Mouse (Mus musculus): ENCODE measurements around the gene Rsu1.

Rsu1 gene

DNA sequence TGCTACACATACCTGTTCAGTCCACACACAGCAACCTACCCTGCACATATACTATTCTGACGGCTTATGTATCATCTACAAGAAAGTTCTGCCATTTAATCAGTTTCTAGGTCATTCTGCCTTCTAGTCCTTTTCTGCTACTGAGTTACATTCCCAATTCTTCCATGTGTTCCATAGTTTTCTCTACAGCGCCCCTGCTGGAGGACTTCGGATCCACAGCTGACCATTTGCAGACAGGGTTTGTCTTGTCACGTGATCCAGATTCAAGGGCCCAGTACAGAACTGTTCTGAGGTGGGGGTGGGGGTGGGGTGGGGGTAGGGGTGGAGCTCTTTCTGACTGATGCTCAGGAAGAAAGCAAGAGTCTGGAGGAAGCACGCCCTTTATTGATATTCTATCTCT, 102.5 kb downstream of the Rsu1 start:
- DNase-seq (ENCODE audit: low read depth) = peak; percentile 10

DNA sequence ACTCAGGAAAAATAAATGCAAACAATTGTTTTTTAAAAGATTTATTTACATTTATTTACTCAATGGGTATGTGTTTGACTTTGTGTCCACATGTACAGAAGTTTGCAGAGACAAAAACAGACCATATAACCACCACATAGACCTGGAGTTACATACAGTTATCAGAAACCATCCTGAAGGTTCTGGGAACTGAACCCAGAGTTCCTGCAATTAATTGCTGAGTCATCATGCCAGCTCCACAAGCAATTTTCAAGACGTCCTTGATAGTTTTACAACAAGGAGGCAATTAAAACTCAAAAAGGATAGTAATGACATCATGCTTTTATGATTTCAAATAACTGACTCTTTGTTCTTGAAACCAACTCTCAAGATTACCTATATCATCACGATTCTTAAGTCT, 109.5 kb downstream of the Rsu1 start:
- no peak for DNase-seq (ENCODE audit: low read depth)

DNA sequence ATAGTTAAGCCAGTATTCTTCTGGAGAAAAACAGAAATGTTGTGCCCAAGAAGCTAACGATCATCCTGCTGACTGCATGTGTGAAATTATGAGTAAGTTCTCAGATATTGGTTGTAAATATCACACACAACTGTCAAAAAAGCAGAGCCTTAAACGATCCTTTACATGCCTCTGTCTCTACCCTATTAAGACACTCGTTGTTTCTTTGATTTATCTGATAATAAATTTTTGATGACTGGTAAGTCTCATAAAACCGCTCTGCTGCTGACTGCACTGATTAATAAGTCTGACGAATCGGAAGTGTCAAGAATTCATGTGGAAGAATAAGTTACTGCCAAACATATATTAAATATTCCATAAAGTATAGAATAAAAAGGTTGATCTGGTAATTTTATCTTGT, 126.0 kb downstream of the Rsu1 start:
- DNase-seq (ENCODE audit: low read depth) = no peak

DNA sequence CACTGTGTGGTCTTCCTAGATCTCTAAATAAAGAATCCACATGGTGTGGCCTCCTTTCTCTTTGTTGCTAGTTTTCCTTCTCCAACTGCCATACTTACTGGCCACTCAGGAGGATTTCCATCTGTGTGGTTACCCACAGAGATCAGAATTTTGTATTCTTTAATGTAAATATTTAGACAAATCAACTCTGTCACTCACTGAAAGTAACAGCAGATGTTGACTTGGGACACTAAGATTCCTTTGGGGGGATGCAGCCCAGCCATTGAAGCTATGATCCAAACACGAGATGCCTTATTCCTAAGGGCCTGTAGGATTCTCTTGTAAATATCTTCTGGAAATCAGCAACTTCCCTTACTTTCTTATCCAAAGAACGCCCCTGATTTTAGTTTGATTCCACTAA, 136.3 kb downstream of the Rsu1 start:
- DNase-seq (ENCODE audit: low read depth) = no peak

DNA sequence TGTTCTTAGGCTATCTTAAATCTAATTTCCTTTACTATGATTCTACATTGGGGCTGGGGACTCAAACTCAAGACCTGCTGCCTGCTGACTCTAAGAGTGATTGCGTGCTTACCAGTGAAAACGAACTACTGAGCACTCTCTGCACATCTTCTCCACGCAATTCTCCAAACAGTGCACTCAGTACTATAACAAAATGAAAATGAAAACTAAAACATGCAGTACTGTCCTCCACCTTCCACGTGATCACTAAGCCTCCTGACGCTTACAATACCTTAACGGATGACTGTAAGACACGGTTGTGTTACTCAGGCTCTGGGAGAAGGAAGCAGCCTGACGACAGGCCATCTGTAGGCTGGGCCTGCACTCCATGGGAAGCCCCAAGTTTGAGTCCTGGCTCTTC, 138.4 kb downstream of the Rsu1 start:
- no peak for DNase-seq (ENCODE audit: low read depth)

DNA sequence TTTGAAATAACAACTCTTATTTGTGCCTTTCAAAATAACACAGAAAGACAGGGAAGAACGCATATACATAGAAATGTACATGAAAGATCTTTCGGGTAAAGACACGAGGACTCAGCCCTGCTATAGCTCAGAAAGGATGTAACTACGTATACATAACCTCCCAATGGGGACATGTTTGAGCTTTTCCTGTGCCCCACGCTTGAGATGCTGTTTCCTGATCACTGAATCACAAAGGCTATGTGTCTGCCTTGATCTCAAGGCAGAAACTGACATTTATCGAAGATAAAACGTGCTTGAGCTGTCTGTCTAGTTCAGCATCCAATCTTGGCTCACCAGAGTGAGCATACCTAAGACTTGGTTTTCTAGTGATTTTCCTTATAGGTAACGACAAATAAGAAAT, 138.8 kb downstream of the Rsu1 start:
- DNase-seq (ENCODE audit: low read depth) = no peak

DNA sequence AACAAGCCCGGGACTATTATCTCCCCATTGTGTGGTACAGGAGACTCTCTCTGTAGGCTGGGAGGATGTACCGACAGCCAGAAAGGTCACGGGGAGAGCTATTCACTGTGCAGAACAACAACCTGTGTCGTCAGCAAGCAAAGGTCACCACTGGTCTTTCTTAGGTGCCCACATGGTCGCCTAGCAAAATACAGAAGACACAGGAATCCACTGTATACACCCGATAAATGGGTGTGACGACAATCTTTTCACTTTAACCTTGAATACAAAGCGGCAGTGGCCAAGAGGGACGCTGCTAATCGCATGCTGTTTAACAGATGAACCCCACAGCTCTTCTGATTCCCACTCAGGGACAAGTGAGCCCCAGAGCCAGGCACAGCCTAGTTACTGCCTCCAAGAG, 141.4 kb downstream of the Rsu1 start:
- DNase-seq (ENCODE audit: low read depth) = no peak

DNA sequence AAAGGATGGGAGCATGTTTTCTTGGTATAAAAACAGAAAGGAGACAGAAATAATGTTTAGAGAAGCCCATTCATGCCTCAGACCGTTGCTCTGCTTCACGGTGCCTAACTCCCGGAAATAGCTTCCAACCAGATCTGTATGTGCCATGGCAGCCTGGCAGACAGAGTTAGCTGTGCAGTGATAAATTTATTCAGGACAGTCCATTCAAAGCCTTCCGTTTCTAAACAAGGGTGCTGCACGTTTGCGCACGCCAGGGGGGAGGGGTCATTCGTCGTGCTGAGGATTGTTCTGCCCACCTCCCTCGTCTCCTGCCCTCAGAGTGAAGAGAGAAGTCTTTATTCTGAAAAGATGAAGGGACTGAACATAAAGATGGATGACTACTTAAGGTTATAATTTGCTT, 141.9 kb downstream of the Rsu1 start:
- no peak for DNase-seq (ENCODE audit: low read depth)

DNA sequence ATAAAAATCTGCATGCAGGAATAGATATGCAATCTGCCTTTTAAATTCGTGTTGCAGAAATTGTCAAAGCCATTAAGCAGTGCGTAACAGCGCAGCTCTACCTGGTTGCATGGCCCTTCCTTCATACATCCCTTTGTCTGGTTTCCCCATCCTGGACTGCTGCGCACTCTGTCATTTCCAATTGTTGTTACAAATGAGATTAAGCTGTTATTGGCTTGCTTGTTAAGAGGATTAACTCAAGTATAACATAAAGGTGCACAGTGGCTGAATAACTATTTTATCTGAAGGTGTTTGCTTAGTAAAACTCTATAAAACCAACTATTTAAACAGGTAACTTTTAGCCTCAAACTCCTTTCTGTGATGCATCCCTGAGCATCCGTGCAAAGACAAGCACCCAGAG, 150.8 kb downstream of the Rsu1 start:
- no peak for DNase-seq (ENCODE audit: low read depth)

DNA sequence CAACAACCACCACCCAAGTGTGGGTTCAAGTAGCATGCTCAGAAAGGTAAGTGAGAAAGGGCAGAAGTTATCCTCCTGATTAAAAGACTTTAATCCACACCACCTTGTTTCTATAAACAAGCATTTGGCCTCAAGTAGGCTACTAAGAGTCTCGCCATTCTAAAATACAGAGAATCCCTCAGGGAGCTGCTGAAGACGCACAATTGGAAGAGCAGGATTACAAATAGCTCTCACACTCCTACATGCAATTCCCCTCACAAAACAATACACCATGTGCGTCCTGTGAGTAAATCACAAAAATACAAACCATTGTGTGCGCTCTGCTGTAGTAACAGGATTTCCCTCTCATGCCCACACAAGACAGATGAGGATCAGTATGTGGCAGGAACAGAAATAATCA, 153.3 kb downstream of the Rsu1 start:
- DNase-seq (ENCODE audit: low read depth) = no peak

DNA sequence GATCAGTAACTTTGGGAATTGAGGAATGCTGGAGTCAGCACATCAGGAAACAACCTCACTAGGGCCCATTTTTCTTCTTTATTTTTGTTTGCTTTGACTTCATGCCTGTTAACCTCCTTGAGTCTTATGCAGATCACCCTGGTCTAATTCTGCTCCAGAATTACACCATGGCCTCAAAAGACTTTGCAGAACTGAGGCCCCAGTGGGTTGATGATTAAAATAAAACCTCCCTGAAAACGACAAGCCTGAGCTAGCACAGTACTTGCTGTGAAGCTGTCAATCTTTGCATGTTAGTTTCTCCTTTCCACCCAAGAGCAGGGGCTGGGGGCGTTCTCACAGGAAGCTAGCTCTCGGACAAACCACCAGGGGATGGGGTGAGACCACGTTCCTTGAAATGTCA, 164.7 kb downstream of the Rsu1 start:
- peak; percentile 23 for DNase-seq (ENCODE audit: low read depth)

DNA sequence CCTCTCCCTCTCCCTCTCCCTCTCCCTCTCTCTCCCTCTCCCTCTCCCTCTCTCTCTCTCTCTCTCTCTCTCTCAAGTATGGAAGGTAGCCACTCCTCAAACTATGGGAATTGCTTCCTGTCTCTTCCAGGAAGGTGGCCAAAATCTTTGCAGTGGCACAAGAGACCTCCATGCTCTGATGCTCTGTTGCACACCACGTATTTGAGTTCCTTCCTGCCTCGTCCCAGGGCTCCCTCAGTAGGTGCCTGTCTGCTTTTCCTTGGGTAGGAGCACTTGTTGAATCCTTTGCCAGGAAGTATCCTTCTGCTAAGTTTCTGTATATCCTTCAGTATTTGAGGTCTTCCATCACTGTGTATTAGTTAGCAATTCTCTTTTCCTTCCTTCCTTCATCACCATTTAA, 166.8 kb downstream of the Rsu1 start:
- no peak for DNase-seq (ENCODE audit: low read depth)

DNA sequence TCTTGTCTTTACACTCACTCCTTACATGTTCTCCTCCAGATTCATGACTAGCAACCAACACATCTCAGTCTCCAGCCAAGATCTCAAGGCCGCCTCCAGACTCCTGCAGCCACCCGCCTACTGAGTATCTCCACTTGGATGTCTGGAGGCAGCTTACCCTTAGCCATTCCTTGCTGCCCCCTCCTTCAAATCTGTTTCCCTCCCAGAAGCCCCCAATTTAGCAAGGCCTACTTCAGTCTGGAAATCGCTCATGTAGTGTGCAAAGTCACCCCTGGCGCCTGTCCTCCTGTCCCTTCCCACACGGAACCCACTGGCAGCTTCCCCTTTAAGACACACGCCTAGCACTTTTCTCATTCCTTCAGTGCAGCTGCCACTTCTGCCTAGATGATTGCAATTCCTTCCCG, 167.4 kb downstream of the Rsu1 start:
- no peak for DNase-seq (ENCODE audit: low read depth)

DNA sequence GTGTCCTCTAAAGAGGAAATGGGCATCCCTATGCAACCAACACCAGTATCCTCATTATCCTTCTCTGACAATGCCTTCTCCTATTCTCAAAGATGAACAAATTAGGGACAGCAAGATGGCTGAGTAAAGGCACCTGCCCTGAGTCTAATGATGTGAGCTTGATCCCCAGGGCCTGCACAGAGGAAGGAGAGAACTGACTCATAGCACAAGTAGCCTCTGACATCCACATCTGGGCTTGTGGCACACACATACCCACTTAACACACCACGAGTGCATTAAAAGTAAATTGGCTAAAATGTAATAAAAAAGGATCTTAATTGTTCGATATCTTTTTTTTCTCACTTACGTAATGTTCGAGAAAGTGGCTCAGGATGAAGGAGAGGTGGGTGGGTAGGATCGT, 177.2 kb downstream of the Rsu1 start:
- no peak for DNase-seq (ENCODE audit: low read depth)

DNA sequence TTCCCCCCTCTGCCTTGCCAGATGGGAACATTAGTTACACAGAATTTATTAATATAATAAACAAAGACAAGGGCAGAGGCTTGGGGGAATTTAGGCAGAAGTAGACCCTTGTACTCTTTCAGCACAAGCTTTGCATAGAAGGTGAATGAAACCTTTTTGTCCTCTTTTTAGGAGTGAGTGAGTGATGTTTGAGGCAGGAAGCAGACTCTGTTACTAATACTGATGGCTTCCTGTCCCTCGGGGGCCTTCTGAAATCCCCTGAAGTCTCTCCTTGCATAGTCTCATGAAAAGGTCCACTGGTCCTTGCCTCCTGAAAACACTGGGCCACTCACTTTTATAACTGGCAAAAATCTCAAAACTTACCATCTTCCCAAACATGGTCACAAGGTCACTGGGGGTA, 177.6 kb downstream of the Rsu1 start:
- DNase-seq (ENCODE audit: low read depth) = no peak

DNA sequence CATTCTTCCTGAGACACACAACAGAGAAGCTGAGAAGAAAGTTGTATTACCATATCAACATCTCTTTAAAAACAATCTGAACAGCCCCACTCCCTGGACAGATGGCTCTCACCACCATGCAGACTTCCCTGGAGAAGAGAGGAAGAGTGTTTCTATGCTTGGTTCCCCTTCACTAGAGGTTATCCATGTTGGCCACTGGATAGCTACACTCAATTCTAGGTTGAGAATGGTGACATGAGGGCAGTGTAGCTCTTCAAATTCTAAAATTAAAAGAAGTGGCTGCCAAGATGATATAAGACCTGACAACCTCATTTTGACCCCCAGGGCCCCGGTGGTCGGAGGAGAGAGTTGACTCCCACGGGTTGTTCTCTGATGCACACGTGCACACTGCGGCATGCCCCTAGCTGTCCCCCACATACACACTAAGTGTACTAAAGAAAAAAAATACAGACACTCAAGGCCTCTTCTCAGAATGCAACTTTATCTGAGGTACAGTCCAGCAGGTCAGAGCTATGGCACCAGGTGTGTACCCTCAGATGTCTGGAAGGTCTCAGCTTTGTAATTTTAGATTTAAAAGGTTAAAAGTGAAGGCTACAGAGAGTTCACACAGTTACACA, 179.7 kb downstream of the Rsu1 start:
- DNase-seq (ENCODE audit: low read depth) = no peak

DNA sequence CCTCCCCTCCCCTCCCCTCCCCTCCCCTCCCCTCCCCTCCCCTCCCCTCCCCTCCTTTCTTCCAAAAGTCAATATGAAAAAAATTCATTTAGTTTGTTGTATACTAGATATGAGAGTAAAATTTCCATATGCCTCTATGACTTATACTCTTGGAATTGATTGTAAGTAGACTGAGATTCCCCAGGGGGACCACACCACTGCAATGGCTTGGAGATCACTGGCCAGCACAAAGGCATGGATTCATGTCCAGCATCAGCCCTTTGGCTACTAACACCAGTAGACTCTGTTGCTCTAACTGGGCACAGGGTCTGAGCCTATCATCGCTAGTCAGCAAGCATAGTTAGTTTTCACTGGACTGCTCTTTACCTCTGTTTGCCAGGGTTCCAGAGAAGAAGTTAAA, 180.4 kb downstream of the Rsu1 start:
- no peak for DNase-seq (ENCODE audit: low read depth)

DNA sequence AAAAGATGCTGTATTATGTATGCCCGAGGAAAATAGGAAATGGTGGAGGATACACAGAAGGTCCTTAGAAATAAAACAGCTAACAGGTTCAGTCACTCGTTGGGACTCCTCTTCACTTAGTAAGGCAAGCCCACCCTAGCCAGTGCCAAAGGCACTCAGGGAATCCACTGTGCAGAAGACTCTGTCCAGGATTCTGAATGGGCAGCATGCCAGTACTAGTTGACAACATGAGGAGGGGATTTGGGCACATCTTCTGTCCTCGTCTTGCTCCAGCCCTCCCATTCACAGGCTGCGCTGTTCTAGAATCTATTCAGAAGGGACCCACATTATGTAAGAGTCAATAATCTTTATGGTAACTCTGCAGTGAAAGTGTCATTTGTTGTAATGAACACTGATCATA, 181.4 kb downstream of the Rsu1 start:
- DNase-seq (ENCODE audit: low read depth) = no peak

DNA sequence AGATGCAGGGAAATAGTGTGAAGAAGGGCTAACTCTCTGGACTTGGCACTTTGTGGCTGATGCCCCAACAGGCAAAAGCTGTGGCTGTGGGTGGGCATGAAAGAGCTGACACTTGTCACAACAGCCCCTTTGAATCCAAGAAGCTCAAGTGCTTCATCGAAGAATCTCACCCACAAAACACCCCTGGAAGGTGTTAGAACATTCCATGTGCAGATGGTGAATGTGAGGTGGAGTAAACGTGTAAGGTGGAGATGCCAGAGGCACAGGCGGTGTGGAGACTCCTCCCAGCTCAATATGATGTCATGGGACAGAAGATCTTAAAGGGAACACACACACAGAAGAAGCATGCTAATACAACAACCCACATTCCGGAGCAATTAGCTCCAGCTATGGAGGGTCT, 182.9 kb downstream of the Rsu1 start:
- DNase-seq (ENCODE audit: low read depth) = no peak

DNA sequence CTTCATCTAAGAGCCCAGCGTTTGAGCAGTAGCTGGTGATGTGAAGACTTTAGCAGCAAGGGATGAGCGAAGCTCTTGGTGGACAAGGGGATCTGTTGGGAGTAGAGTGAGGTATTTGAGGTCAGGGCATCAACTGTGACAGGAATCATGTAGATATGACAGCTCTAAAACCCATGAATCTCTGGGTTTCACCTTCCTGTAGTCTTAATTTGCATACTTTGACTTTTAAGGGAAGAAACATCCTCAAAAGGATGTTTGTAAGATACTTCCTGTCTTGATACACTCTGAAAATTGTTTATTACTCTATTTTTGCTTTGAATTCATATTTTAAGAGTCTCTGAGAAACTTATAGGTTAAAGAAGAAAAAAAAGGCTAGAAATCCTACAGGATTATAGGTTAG, 183.4 kb downstream of the Rsu1 start:
- DNase-seq (ENCODE audit: low read depth) = no peak

DNA sequence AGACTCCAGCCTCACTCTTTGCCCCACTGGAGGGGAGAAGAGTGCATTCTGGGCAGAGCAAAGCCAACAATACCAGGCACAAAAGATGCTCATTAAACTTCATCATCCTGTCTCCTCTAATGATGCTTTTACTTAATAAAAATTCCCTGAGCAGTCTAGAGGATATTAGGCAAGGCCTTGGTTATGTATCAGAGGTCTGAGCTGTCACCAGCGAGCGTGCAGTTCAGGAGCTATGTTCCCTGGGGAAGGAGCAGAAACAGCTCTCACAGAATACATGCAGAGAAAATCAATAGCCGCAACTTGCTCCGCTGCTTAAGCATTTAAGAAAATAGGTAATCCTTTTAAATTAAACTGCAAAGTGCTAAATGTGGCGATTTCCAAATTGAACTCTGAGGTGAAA, 187.0 kb downstream of the Rsu1 start:
- no peak for DNase-seq (ENCODE audit: low read depth)

DNA sequence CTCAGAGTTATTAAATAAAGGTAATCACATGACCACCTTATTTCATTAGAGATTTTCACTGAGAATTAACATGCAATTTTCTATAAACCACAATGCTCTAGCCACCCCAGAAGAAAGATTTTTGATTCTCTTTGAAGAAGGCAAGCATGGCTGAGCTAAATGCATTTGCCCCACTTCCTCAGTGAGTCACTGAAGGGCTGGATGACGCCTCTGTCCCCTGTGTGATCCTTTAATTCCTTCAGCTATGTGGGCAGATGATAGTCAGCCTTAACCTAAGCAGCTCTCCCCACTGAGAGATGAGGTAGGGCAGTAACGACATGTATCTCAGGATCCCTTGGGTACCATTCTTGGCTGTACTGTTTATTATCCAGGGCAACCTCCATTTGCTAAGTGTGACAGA, 190.7 kb downstream of the Rsu1 start:
- no peak for DNase-seq (ENCODE audit: low read depth)

DNA sequence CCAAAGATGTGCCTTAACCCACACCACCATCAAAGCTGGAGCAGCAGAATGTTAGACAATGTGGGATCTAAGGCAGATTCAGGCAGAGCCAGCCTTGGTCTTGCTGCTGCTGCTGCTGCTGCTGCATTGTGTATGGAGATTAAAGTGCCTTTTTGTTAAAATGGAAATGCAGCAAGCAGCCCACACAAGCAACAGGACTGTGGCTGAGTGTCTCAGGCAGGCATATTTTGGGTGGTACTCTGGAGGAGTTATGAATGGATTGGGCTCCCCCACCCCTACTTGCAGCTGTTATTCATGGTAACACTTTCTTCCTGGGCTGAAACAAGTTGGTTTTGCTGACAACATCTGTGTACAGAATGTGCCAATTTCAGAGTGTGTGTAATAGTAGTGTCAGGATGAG, 199.0 kb downstream of the Rsu1 start:
- no peak for DNase-seq (ENCODE audit: low read depth)

DNA sequence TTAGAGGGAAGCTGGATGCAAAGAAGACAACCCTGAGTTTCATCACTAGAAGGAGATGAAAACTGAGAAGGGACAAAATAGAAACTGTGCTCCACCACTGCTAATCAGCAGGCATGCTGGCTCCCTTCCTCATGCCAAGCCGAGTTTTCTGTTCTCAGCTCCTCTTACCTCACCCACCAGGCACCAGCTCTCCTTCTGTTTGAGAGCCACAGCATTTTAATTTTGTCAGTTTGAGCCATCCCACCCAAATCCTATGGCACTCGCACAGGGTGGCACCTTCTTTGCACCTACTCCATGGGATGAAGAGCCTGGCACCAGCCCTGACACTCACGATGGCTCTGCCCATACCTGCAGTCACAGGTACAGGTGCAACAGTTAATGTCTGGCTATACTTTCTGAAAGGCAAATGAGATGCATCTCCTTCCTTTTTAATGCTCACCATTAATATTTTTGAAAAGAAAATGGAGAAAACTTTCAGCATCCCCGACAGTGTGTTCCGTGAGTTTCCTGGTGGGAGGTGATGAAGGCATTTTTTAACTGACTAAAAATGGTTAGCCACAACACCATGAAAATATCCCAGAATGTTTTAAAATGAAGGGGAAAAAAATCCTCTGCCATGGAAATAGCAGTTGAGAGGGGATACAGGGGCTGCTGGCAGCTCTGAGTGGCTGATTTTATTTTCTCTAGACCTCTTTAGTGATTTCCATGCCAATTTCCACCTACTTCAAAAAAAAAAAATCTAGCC, 210.6 kb downstream of the Rsu1 start:
- no peak for DNase-seq (ENCODE audit: low read depth)

Data from fibroblast of lung, adult 2 months (primary cell).